Mouse (Mus musculus): ENCODE results near the gene Kri1.

DNA sequence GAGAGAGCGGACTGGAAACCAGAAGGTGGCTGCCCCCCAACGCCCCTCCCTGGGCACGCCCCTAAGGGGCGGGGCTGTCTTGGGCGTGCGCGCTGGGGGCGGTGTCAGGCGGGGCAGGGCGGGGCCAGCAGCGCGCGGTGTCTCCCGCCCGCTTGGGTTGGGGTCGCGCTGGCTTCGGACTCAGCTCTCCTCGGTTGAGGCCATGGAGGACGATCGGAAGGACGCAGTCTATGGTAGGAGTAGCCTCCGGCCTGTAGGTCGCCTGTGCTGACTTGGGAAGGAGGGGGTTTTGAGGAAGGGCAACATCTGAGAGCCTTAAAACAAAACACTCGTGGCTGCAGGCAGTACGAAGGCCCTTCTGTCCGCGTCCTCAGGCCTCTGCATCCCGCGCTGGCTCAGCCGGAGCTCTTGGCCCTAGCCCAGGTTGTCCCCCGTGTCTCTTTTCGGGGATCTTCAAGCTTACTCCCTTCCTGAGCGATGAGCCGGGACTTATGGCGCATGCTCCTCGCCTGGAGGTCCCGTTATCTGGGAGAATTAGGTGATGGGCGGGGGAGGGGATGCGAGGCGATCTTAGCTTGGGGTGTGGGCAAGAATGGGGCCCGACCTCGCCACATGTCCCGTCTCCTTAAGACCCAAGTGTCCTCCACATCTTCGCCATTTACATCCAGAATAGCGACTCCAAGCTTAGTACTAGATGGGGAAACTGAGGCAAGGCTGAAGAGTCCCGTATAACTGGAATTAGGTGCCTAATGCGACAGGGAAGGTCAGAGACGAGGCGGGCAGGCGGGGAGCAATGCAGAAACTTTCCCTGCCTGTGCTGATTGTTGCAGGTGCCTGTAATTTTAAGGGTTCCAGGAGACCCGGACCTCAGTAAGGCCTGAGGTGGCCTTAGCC lies 33.1 kb upstream of the Kri1 start, which contains the start of gene Slc44a2:
- no peak for TF ChIP-seq CTCF (IDR thresholded peaks at IDR 0.05; ENCODE audit: borderline replicate concordance, insufficient read depth, low read length)
- TF ChIP-seq POLR2A (IDR thresholded peaks at IDR 0.05; ENCODE audit: low read depth, low read length) = peak; percentile 84
